26 mouse cellular contexts compared by ENCODE assay signal in genomic region chr5:72933026-72933675, GRCm38 (mm10). TPM values are rescaled to one million over a fixed set of nuclear protein-coding genes. Genes with fewer than 3 reads are reported as not detected.
"Had no signal": no experiment of that assay in that cellular context is flagged by ENCODE, and none has a peak within 500 bp of the region (broad histone marks: within the 10 kb centered on the region; RNA-seq: fewer than 3 reads in every experiment).

No protein-coding gene starts in this region.

- H3K9ac ChIP-seq: limb, embryonic 12.5 days; limb, embryonic 15.5 days; liver, embryonic 14.5 days; liver, postnatal 0 days; lung, embryonic 14.5 days had no signal

- H3K27me3 ChIP-seq: limb, embryonic 12.5 days; limb, embryonic 15.5 days had no signal

- DNase-seq: kidney, postnatal 14 days; left cerebral cortex, postnatal 4 days; liver, postnatal 0 days; lung, embryonic 14.5 days; midbrain, embryonic 14.5 days; thymus, adult 2 months; thymus, postnatal 14 days; thymus, postnatal 4 days had no signal

- H3K4me2 ChIP-seq: limb, embryonic 12.5 days; limb, embryonic 15.5 days; liver, embryonic 11.5 days; lung, embryonic 14.5 days had no signal

- H3K4me1 ChIP-seq: limb, embryonic 12.5 days; limb, embryonic 15.5 days had no signal

- H3K27ac ChIP-seq: limb, embryonic 12.5 days; limb, embryonic 15.5 days; liver, embryonic 14.5 days; macrophage; stomach, postnatal 0 days had no signal

- ATAC-seq: liver, postnatal 0 days; lung, postnatal 0 days had no signal

- H3K9me3 ChIP-seq: limb, embryonic 12.5 days; limb, embryonic 15.5 days had no signal

- H3K4me3 ChIP-seq: limb, embryonic 12.5 days; limb, embryonic 15.5 days had no signal

RNA-seq across cellular contexts. Expression of gene Gm10135, which starts 41.4 kb away (rescaled TPM):
- total RNA-seq: layer of hippocampus, adult 18-20 months; layer of hippocampus, postnatal 14 days; left cerebral cortex, adult 8-10 months; left cerebral cortex, postnatal 14 days; left cerebral cortex, postnatal 4 days; midbrain, postnatal 0 days had no signal
- polyA plus RNA-seq: kidney, embryonic 16.5 days; limb, embryonic 12.5 days; limb, embryonic 15.5 days; liver, embryonic 11.5 days; liver, embryonic 14.5 days; liver, postnatal 0 days; lung, embryonic 14.5 days; lung, postnatal 0 days; macrophage; midbrain, embryonic 14.5 days; midbrain, postnatal 0 days; neural tube, embryonic 11.5 days; neural tube, embryonic 14.5 days; small intestine, adult 2 months; spleen, adult 2 months; stomach, embryonic 14.5 days; stomach, postnatal 0 days; thymus, adult 2 months had no signal
